Mouse (Mus musculus): ENCODE measurements around the gene Snf8. TPM values are rescaled to one million over a fixed set of nuclear protein-coding genes. Genes with fewer than 3 reads are reported as not detected.
A peak's percentile ranks its signal among the peaks of the same experiment; 100 is the strongest.

Snf8 gene
- polyA plus RNA-seq, 1 experiment from 2014 or later, result 129 TPM

GRCm38 (mm10) chr11:96005403-96006271, 29.0 kb upstream of the Snf8 start, which contains the start of gene Igf2bp1:
Igf2bp1 (minus strand) TSS chr11:96005940.
- Histone ChIP-seq H3K9me3 (no peaks in the 10 kb centered on the region), H3K4me2 (peak within 1 kb of the TSS; percentile 83), H3K27me3 (no peaks in the 10 kb centered on the region), H3K27ac (replicated peaks) (peak within 1 kb of the TSS; percentile 95), H3K4me3 (peak within 1 kb of the TSS; percentile 82), H3K36me3 (no peaks in the 10 kb centered on the region), H3K9ac (peak within 1 kb of the TSS; percentile 89), H3K4me1 (replicated peaks) (peaks cover 43% of the 10 kb centered on the region)
- ATAC-seq (ENCODE audit: low read depth), result peak; percentile 48; the same call in 1 of the 2 replicates
- WGBS, result under 1% methylated on average over 69 of the region's 74 CpGs

GRCm38 (mm10) chr11:96006367-96006851, 28.3 kb upstream of the Snf8 start:
- peak overlapping the region; percentile 95 for H3K27ac ChIP-seq (replicated peaks)
- WGBS, result 0% methylated on average over 30 of the region's 33 CpGs
- peak overlapping the region; percentile 89 for H3K9ac ChIP-seq
- H3K9me3 ChIP-seq, result no peaks in the 10 kb centered on the region
- peak; percentile 41; the same call in 1 of the 2 replicates for ATAC-seq (ENCODE audit: low read depth)
- no peaks in the 10 kb centered on the region for H3K27me3 ChIP-seq
- peak overlapping the region; percentile 83 for H3K4me2 ChIP-seq
- H3K4me1 ChIP-seq (replicated peaks), result peaks cover 35% of the 10 kb centered on the region
- peak overlapping the region; percentile 82 for H3K4me3 ChIP-seq
- no peaks in the 10 kb centered on the region for H3K36me3 ChIP-seq

DNA sequence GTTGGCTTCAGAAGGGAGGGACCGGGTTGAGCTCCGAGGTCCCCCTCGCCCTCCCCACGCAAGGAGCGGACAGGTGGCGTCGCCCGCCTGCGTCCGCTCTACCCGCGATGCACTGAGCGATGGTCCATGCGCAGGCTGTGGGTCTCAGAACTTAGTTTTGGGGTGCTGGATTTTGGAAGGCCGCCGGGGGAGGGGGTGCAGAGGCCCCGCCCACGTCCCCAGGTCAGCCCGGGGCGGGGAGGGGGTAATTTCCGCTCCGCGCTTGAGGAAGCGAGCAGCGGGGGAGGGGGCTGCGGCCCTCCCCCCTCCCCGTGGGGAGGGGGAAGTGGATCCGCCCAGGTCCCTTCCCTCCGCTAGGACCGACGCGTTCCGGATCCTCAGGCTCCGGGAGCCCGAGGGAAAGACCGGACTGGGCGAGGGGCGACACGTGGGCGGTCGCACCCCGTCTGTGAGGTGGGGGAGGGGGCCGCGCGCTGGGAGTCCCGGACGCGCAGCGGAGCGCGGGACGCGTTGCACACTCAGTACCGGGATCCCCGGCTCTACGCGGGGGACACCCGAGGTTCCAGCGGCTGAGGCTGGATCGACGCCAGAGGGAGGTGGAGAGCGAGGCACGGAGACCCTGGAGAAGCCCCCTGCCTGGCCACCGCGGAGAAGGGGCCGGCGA, 27.7 kb upstream of the Snf8 start:
- no peaks in the 10 kb centered on the region for H3K27me3 ChIP-seq
- no peaks in the 10 kb centered on the region for H3K36me3 ChIP-seq
- H3K4me3 ChIP-seq, result peak overlapping the region; percentile 82
- H3K4me1 ChIP-seq (replicated peaks), result peaks cover 30% of the 10 kb centered on the region
- peak overlapping the region; percentile 95 for H3K27ac ChIP-seq (replicated peaks)
- no peaks in the 10 kb centered on the region for H3K9me3 ChIP-seq
- under 1% methylated on average over 66 of the region's 67 CpGs for WGBS
- H3K9ac ChIP-seq, result peak overlapping the region; percentile 89
- peak overlapping the region; percentile 83 for H3K4me2 ChIP-seq
- peak; percentile 83 for ATAC-seq (ENCODE audit: low read depth)

DNA sequence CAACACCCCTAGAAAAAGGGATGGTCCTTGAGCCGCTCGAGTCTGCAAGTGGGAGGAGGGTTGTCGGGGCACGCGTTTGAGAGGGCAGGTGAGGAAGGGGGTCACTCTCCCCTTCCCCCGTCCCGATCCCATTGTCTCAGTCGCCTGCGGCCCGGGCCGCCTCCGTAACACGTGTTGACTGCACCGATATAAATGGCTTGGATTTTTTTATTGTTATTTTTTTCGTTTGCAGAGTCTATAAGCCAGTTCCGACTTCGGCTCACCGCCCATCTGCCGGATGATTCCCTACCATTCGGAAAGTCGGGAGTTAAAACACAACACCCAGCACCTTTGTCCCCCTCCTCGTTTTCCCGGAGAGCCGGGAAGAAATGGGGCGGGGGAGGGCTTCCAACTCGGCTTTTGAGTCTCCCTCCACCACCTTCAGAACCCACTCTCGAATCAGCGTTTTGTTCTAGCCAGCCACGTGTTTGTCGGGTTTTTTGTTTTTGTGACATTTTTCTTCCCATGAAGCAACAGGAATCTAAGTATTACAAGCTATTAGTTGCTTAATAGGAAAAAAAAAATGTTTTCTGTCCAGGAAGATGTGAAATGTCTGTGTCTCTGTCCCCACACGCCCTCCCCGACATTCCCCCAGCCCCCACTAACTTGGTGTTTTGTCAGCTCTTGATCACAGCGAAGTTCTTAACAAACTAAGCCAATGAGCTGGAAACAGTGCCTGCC, 27.0 kb upstream of the Snf8 start:
- H3K4me1 ChIP-seq (replicated peaks), result peaks cover 23% of the 10 kb centered on the region
- under 1% methylated on average over 33 of the region's 33 CpGs for WGBS
- H3K36me3 ChIP-seq, result no peaks in the 10 kb centered on the region
- H3K27me3 ChIP-seq, result no peaks in the 10 kb centered on the region
- H3K27ac ChIP-seq (replicated peaks), result peak overlapping the region; percentile 95
- ATAC-seq (ENCODE audit: low read depth), result no peak; the same call in 1 of the 2 replicates
- peak overlapping the region; percentile 89 for H3K9ac ChIP-seq
- H3K4me2 ChIP-seq, result peak overlapping the region; percentile 83
- H3K9me3 ChIP-seq, result no peaks in the 10 kb centered on the region
- H3K4me3 ChIP-seq, result peak overlapping the region; percentile 82

GRCm38 (mm10) chr11:96008827-96009226, 25.9 kb upstream of the Snf8 start:
- H3K4me1 ChIP-seq (replicated peaks), result peaks cover 12% of the 10 kb centered on the region
- 0% methylated on average over 1 of the region's 1 CpGs for WGBS
- no peak overlapping the region for H3K27ac ChIP-seq (replicated peaks)
- H3K4me3 ChIP-seq, result no peak overlapping the region
- no peaks in the 10 kb centered on the region for H3K36me3 ChIP-seq
- no peaks in the 10 kb centered on the region; the same call in 1 of the 2 replicates for H3K27me3 ChIP-seq
- no peak overlapping the region for H3K9ac ChIP-seq
- no peaks in the 10 kb centered on the region for H3K9me3 ChIP-seq
- no peak overlapping the region for H3K4me2 ChIP-seq
- no peak for ATAC-seq (ENCODE audit: low read depth)

- no peak overlapping the region for H3K4me3 ChIP-seq
Observed at GRCm38 (mm10) chr11:96011982-96012381, 22.7 kb upstream of the Snf8 start.

DNA sequence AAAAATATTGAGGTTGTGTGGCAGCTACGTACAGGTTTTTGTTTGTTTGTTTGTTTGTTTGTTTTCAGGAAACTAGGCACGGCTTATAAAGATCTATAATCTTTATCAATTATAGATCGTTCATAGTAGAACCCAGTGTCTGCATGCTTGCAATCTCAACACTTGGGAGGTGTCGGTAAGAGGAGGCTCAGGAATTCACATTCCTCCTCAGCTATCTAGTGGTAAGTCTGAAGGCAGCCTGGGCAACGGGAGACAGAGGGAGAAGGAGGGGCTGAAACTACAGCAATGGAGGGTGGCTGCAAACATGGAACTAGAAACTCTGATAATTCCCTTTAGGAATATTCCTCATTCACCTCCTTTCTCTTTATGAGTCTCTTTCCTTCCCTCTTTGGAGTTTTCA, 19.3 kb upstream of the Snf8 start:
- no peak overlapping the region for H3K27ac ChIP-seq (replicated peaks)
- no peak overlapping the region for H3K4me2 ChIP-seq
- H3K27me3 ChIP-seq, result no peaks in the 10 kb centered on the region; the same call in 1 of the 2 replicates
- no peak overlapping the region for H3K4me3 ChIP-seq
- H3K9me3 ChIP-seq, result no peaks in the 10 kb centered on the region
- WGBS, result 51% methylated on average over 5 of the region's 5 CpGs
- ATAC-seq (ENCODE audit: low read depth), result no peak
- H3K9ac ChIP-seq, result no peak overlapping the region
- no peaks in the 10 kb centered on the region for H3K36me3 ChIP-seq
- H3K4me1 ChIP-seq (replicated peaks), result no peaks in the 10 kb centered on the region

More at GRCm38 (mm10) chr11:96011982-96012381, 22.7 kb upstream of the Snf8 start:
- Histone ChIP-seq H3K9ac (no peak overlapping the region), H3K27ac (replicated peaks) (no peak overlapping the region), H3K4me1 (replicated peaks) (peaks cover 8% of the 10 kb centered on the region; the same call in 1 of the 2 replicates), H3K36me3 (no peaks in the 10 kb centered on the region), H3K9me3 (no peaks in the 10 kb centered on the region), H3K27me3 (no peaks in the 10 kb centered on the region; the same call in 1 of the 2 replicates), H3K4me2 (peak overlapping the region; percentile 33; the same call in 1 of the 2 replicates)
- ATAC-seq (ENCODE audit: low read depth), result no peak
- 8% methylated on average over 2 of the region's 8 CpGs for WGBS

DNA sequence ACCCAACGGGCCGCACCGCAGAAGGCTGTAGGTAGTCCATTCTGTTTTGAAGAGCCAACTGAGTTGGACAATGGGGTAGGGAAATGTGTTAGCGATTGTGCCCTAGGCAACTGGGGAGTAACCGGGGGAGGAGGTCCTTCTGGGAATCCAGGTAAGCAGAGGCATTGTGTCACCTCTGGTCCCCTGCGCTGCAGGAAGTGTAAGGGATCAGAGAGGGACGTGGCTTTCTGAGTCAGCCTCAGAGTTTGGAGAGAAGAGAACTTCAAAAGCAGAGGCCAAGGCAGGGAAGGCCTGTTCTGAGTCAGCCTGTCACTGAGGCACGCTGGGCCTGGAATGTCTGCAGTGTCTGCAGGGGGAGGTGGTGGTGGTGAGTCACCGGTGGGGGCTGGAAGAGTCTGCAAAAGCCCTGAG, 16.7 kb upstream of the Snf8 start:
- no peak for ATAC-seq (ENCODE audit: low read depth)
- 24% methylated on average over 9 of the region's 9 CpGs for WGBS
- Histone ChIP-seq H3K27ac (replicated peaks) (no peak overlapping the region), H3K4me2 (no peak overlapping the region), H3K4me1 (replicated peaks) (no peaks in the 10 kb centered on the region), H3K9ac (no peak overlapping the region), H3K4me3 (no peak overlapping the region), H3K9me3 (no peaks in the 10 kb centered on the region), H3K36me3 (no peaks in the 10 kb centered on the region), H3K27me3 (no peaks in the 10 kb centered on the region)

GRCm38 (mm10) chr11:96020622-96021021, 14.1 kb upstream of the Snf8 start:
- Histone ChIP-seq H3K27me3 (no peaks in the 10 kb centered on the region), H3K4me2 (no peak overlapping the region), H3K4me3 (no peak overlapping the region), H3K36me3 (no peaks in the 10 kb centered on the region), H3K4me1 (replicated peaks) (no peaks in the 10 kb centered on the region), H3K9ac (no peak overlapping the region), H3K9me3 (no peaks in the 10 kb centered on the region), H3K27ac (replicated peaks) (no peak overlapping the region)
- WGBS, result 71% methylated on average over 4 of the region's 4 CpGs
- ATAC-seq (ENCODE audit: low read depth), result no peak

DNA sequence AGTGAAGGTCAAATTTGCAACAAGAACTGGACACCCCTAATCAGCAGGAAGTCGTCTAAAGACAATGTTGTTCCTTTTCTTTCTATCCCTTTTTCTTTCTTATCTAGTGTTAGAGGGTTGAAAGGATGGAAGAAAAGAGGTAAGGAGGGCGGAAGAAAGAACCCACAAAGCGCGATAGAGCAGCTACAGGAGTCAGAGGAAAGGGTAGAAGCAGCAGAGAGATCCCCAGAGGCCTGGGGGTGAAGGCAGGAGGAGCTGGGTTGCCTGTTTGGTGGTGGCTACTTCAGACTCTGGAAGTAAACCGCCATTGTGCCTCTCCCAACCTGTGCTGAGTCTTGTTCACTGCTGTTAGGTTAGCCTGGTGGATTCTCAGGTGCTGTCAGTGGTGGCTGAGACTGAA, 6.6 kb upstream of the Snf8 start:
- WGBS, result 64% methylated on average over 5 of the region's 5 CpGs
- Histone ChIP-seq H3K27me3 (peaks cover 18% of the 10 kb centered on the region), H3K27ac (replicated peaks) (no peak overlapping the region), H3K4me3 (no peak overlapping the region), H3K36me3 (no peaks in the 10 kb centered on the region), H3K9ac (no peak overlapping the region), H3K9me3 (no peaks in the 10 kb centered on the region), H3K4me2 (no peak overlapping the region), H3K4me1 (replicated peaks) (no peaks in the 10 kb centered on the region)
- no peak for ATAC-seq (ENCODE audit: low read depth)

DNA sequence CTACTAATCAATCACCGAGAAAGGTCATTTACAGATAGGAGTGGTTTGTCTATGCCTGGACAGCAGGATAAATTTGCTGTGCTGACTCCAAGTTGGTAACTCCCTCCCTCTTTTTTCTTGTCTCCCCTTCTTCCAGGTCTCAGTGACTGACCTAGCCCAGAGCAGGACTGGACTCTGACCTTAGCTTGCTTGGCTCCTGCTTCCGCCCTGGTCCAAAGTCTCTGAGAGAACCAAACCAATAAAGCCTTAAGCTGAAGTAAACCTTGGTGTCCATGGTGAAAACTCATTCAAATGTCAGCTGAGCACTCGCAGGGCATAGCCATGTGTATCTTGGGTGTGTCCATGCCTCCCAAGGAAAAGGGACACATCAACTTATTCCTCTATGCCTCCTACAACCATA, 4.1 kb upstream of the Snf8 start:
- Histone ChIP-seq H3K27ac (replicated peaks) (no peak overlapping the region), H3K9ac (no peak overlapping the region), H3K36me3 (no peaks in the 10 kb centered on the region), H3K27me3 (peaks cover 18% of the 10 kb centered on the region), H3K4me1 (replicated peaks) (peaks cover 11% of the 10 kb centered on the region), H3K4me2 (no peak overlapping the region), H3K4me3 (no peak overlapping the region), H3K9me3 (no peaks in the 10 kb centered on the region)
- WGBS, result 92% methylated on average over 3 of the region's 3 CpGs
- no peak for ATAC-seq (ENCODE audit: low read depth)

All from neural tube, embryonic 13.5 days (tissue).